Mouse (Mus musculus) stomach, postnatal 0 days (tissue): Measurements from ENCODE around the gene Atp6v0a1.
"Not testable (repeated sequence)": the region's sequence is repeated elsewhere in the genome, so short reads cannot be mapped to it uniquely, and the experiment has no call there.

Experiments
- CTCF ChIP-seq: IDR thresholded peaks from 2 replicates; pipeline ENCODE4 v1.5.1; 2016; ENCODE audit warnings: antibody characterized with exemption, low read depth, mild to moderate bottlenecking, moderate library complexity
- EP300 ChIP-seq: optimal IDR thresholded peaks from 2 replicates; pipeline ENCODE3; 2016; ENCODE audit warnings: antibody characterized with exemption

DNA sequence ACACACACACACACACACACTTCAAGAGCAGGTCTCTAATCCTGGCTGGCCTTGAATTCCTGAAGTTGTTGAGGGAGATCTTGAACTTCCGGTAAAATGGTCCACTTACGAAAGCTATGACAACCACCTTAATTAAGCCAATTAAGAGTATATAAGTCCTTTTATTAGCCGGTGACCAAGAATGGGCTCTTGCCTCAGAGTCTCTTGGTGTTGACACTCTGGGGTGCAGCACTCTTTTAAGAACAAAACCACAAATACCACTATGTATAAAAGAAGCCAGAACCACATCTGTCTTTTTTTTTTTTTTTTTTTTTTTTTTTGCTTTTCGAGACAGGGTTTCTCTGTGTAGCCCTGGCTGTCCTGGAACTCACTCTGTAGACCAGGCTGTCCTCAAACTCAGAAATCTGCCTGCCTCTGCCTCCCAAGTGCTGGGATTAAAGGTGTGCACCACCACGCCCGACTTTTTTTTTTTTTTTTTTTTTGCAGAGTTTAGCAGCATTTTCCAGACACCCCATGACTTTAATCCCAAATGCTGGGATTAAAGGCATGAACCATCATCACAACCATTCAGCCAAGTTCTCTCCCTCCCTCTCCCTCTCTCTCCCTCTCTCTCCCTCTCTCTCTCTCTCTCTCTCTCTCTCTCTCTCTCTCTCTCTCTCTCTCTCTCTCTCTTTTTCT is 7.2 kb upstream of the Atp6v0a1 start:
- not testable (repeated sequence) for TF ChIP-seq CTCF, EP300
